In genomic region chr4:82507541-82508280, GRCm38 (mm10) we compare ENCODE assay signal across 8 mouse cellular contexts.
DNase-seq lines count a peak whose midpoint lies in the region; ATAC-seq and TF ChIP-seq lines count a peak whose summit lies in the region.

No protein-coding gene starts in this region.

- no peaks in the 10 kb centered on the region for H3K27me3 ChIP-seq in heart, adult 2 months (ENCODE audit: control insufficient read depth, insufficient read depth, low read length)
- H3K27me3 ChIP-seq in heart, embryonic 10.5 days (ENCODE audit: insufficient read depth, poor library complexity, severe bottlenecking): no peaks in the 10 kb centered on the region
- H3K27me3 ChIP-seq in midbrain, embryonic 15.5 days (replicated peaks): 0 out of 2 replicates have a peak, but pooled peaks cover 3% of the 10 kb centered on the region

- intact Hi-C loops in heart, adult 2 months (cut with DNase I): loop anchor here (5.0 to 10.0 kb wide), 2 partner anchors 190 to 443 kb away; no protein-coding TSS in a partner anchor

- peak; percentile 67 to 68 for DNase-seq in heart, adult 2 months
- DNase-seq in heart, adult 9 months (ENCODE audit: low spot score in 2 of 2): no peak
- peak; percentile 65 for DNase-seq in cerebellum, adult 9-11 months
- no peak for DNase-seq in heart, embryonic 10.5 days (ENCODE audit: low spot score)
- peak; percentile 47 for DNase-seq in kidney, postnatal 10 days
- DNase-seq in B cell, adult 2 months: no peak

- H3K9me3 ChIP-seq in heart, embryonic 10.5 days: no peaks in the 10 kb centered on the region
- no peaks in the 10 kb centered on the region for H3K9me3 ChIP-seq in midbrain, embryonic 15.5 days

- H3K27ac ChIP-seq in heart, adult 2 months: peak overlapping the region; percentile 100
- H3K27ac ChIP-seq in heart, embryonic 10.5 days: peak overlapping the region; percentile 99
- H3K27ac ChIP-seq in midbrain, embryonic 15.5 days: peak overlapping the region; percentile 96

- peaks cover 5% of the 10 kb centered on the region for H3K4me1 ChIP-seq in heart, adult 2 months (ENCODE audit: control insufficient read depth, insufficient read depth, low read length)
- H3K4me1 ChIP-seq in heart, embryonic 10.5 days: peaks cover 47% of the 10 kb centered on the region
- H3K4me1 ChIP-seq in midbrain, embryonic 15.5 days: peaks cover 39% of the 10 kb centered on the region

- H3K4me3 ChIP-seq in heart, adult 2 months: peak overlapping the region; percentile 69
- peak overlapping the region; percentile 93 for H3K4me3 ChIP-seq in heart, embryonic 10.5 days
- H3K4me3 ChIP-seq in midbrain, embryonic 15.5 days: peak overlapping the region; percentile 72

- no peak for ATAC-seq in midbrain, embryonic 15.5 days (replicated peaks)
- ATAC-seq in monocyte, adult 5-6 weeks (replicated peaks; ENCODE audit: insufficient number of reproducible peaks, low FRiP score, low TSS enrichment, poor library complexity, severe bottlenecking): no peak

- H3K9ac ChIP-seq in heart, adult 2 months (ENCODE audit: low read depth, low read length): peak overlapping the region; percentile 83
- H3K9ac ChIP-seq in midbrain, embryonic 15.5 days: peak overlapping the region; percentile 64; the same call in 1 of the 2 replicates

- peaks cover 6% of the 10 kb centered on the region; the same call in 1 of the 2 replicates for H3K36me3 ChIP-seq in heart, adult 2 months (ENCODE audit: control insufficient read depth, insufficient read depth, low read length)
- H3K36me3 ChIP-seq in heart, embryonic 10.5 days: no peaks in the 10 kb centered on the region
- H3K36me3 ChIP-seq in midbrain, embryonic 15.5 days (replicated peaks): no peaks in the 10 kb centered on the region

- TF ChIP-seq CTCF in heart, adult 2 months (IDR thresholded peaks at IDR 0.05): no peak

- 6% methylated on average over 15 of the region's 15 CpGs for WGBS in heart, adult 2 months
- 6% methylated on average over 15 of the region's 15 CpGs for WGBS in heart, embryonic 10.5 days
- 6% methylated on average over 15 of the region's 15 CpGs for WGBS in midbrain, embryonic 15.5 days

- no peak for TF ChIP-seq EP300 in heart, adult 2 months (IDR thresholded peaks at IDR 0.05; ENCODE audit: insufficient read depth, low read depth, low read length)

- peak; percentile 65 for TF ChIP-seq POLR2A in heart, adult 2 months (IDR thresholded peaks at IDR 0.05; ENCODE audit: insufficient read depth, low read depth, low read length)

- H3K79me2 ChIP-seq in heart, adult 2 months (replicated peaks; ENCODE audit: control insufficient read depth, insufficient read depth, low read length): peaks cover 4% of the 10 kb centered on the region; the same call in 1 of the 2 replicates

- H3K4me2 ChIP-seq in midbrain, embryonic 15.5 days: peak overlapping the region; percentile 100

Comparison
In these comparisons a context has a peak if more than half of its experiments do, and no peak if none do; other contexts are left out.
1. DNase-seq: peak in heart, adult 2 months (2 of 2), cerebellum, adult 9-11 months (single experiment) and kidney, postnatal 10 days (single experiment); none in heart, adult 9 months (0 of 2), heart, embryonic 10.5 days (single experiment) and B cell, adult 2 months (0 of 2).
2. Peak in every context shown above with its lines, with median percentiles within 50 percentile points of each other: H3K27ac ChIP-seq and H3K4me3 ChIP-seq.